Mouse (Mus musculus) layer of hippocampus, adult 9-11 months (tissue): ENCODE measurements at regions not wholly inside any gene's neighbourhood (a gene's known extent, or its start where the extent isn't known, plus 50 kb on each side); places are given as distances from the start of the nearest gene placed in this dataset.

Experiments
- DNase-seq: peaks from one replicate; pipeline ENCODE4 v3.0.0; 2022

DNA sequence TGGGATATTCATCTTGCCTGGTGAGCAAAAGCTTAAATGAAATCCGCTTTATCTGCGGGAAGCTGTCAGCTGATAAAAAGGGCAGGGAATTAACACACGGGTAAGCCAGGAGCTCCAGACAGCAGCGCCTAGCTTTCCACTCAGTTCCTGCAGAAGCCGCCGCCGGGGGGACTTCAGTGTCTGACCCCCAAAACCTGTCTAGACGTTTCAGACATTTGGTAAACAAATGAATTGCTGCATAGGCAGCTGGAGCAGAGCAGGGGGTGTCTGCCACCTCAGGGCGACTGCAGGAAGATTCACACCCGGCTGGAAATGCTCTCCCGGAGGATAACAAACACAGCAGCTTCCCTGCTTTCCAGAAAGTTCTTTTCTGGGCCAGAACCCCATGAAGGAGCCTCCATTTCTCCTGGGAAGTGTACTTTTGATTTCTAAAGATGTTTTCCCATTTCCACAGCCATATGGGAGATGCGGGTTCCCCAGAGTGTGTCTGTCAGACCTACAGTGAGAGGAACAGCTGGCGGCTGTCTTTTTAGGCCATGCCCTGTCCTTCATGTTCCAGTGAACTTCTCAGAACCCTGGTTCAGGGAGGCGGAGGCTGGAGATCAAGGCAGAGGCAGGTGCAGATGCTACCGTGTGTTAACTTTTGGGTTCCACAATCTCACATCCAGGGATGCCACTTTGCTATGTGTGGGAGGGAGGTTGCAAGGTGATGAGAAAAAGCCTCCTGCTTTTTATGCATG is 58.7 kb upstream of the Pmepa1 start:
- no peak for DNase-seq

DNA sequence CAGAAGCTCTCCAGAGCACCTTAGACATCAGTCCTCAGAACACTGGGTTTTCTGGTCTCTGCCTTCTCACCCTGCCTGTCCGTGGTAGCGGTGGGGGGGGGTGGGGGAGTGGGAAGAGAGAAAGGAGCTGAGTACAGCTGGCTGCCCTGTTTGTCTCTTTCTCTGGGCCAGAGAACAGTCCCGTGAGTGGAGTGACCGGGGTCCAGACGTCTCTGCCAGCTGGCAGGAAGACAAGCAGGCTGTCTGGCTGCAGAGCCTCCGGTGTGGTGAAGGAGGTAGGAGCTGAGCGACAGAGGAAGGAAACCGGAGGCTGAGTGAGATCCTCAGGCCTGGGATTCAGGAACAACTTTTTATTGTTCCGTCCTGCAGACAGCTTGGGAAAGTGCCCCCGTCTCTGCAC is 59.5 kb upstream of the Pmepa1 start:
- peak; percentile 90 for DNase-seq

DNA sequence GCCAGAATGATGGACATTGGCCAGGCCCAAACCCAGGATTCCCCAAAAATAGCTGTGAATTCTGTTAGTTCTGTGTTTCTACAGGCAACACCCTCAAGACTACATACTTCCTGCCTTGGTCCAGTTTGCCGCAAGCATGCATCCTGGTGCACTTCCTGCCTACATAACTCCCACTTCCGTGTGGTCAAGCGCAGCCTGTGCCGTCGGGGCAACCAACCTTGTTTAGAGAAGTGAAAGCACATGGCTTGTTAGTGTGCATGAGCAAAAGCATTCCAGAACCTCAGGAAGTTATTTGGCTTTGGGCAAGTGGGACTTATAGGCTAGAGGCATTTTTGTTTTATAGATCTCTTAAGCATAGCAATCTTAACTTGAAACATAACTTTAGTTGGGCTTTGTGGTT is 61.3 kb upstream of the Pmepa1 start:
- DNase-seq, result peak; percentile 87

DNA sequence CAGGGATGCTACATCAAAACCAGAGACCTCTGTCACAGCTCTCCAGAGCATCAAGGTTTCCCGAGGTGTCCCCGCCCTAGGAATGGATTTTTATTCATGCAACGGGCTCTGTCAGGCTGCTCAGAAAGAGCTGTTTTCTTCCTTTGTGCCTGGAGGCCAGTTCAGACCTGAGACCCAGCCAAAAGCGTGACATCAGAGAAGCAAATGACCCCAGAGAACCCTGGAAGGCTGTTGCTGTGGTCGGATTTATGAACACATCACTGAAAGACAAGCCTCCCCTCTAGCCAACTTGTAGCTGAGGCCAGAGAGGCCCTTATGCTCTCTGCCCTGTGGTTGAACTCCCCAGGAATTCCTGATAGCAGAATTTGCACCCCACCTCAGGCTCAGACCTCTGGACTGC is 62.3 kb upstream of the Pmepa1 start:
- no peak for DNase-seq

DNA sequence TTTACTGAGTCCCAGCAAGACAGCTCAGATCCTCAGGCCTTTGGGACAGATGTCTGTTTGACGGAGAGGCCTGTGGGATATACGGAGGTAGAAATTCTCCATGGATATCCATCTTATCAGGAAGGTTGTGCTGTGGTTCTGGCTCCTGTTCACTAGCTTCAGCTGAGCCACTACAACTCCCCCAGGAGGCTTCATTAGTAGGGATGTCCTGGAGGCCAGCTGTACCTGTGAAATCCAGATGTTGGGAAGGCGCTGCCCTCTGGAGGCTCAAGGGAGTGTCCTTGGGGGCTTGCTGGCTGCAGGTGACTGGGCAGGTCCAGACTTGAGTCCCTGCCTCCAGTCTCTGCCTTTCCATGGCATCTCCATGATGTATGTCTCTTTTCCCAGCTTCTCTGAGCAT is 62.9 kb upstream of the Pmepa1 start:
- no peak for DNase-seq

DNA sequence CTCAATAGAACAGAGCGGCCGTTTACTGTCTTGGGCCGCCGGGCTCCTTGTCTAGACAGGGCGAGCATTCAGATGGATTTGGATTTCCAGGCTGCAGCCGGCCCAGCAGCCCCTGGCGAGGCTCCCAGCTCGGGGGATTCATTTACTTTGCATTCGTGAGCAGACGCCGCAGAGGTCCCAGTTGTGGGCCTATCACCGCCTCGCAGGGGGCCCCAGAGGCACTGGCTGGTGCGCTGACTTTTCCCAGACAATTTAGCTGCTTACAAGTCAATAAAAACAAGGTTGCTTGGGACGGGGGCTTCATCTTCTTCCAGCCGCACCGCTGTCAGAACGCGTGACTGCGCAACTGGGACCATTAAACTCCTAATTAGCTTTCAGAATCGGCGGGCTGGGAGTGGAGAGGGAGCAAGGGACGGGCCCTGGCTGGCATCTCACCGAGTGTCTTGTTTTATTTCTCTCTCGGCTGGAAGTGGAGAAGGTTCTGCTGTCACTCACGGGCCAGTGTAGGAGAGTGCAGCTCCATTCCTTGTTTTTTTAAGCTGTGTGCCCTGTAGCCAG is 63.8 kb upstream of the Pmepa1 start:
- DNase-seq, result no peak

DNA sequence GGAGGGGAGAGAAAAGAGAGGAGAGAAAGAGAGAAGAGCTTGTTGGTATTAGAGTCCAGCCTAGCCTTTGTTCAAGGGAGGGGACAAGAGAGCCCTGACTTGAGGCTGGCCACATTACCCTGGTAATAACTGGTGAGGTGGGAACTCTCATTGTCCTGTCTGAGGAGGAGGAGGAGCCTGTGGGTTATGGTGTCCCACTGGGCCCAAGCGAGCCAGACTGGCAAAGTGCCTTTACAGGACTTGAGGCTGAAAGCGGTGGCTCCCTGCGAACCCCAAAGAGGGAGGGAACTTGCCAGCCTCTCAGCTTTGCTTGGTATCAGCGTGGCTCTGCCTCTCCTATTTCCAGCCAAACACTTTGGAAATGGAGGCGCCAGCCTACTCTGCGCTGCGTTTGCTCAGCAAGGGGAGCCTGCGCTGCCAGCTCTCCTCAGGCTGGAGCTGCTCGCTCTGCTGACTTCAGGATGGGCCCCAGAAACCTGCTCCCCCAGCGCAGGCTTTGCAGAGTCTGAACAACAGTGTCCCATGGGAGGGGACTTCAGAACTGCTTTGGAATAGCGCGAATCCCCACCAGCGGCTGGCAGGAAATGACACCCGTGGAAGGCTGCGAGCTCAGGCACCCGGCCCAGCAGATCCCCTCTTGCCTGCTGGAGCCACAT is 66.4 kb upstream of the Pmepa1 start:
- no peak for DNase-seq

DNA sequence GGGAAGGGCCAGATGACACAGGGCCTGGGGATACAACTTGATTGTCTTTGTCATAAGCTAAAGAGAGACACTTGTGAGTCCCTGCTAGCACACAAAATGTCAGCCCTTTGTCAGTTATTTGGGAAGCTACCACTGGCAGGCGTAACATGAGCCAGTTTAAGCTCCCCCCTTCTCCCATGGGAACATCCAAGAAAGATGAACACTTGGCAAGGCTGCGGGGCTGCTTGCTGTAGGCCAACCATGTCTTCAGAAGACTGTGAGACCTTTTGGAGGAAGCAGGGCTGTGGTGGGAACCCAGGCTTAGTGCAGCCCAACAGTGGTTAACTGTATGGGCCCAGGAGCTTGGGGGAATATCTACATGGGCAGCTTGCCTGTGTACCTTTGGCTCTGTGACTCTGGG is 67.3 kb upstream of the Pmepa1 start:
- no peak for DNase-seq

DNA sequence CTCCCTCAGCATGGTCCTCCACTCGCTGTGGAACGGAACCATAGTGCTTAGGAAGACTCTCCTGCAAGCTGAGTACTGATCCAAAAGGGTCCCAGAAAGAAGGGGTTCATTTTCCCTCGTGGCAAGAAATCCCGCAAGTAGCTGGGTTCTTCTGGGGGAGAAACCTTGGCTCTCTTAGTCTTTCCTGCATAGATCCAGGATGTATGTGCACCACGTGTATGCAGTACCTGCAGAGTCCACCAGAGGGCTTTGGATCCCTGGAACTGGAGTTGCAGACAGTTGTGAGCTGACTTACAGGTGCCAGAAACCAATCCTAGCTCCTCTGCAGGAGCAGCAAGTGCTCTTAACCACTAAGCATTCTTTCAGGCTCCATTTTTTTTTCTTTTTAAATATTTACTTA is 67.9 kb upstream of the Pmepa1 start:
- DNase-seq, result no peak

DNA sequence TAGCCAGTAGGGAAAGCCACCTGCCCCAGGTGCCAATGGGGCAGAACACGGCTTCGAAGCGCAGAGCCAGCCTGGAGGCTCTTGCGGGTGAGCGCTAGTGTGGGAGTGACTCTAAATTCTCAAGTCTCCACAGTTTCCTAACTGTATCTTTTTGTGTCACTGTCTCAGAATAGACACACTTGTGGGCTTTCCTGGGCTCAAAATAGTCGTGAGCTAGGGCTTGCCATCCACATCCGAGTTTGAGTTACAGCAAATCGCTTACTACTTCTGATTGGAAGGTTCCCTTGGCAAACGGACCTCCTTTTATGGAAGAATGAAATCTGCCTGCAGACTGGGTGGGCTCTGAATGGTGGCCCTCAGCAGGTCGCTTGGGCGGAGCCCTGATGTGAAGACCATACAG is 71.0 kb upstream of the Pmepa1 start:
- no peak for DNase-seq

DNA sequence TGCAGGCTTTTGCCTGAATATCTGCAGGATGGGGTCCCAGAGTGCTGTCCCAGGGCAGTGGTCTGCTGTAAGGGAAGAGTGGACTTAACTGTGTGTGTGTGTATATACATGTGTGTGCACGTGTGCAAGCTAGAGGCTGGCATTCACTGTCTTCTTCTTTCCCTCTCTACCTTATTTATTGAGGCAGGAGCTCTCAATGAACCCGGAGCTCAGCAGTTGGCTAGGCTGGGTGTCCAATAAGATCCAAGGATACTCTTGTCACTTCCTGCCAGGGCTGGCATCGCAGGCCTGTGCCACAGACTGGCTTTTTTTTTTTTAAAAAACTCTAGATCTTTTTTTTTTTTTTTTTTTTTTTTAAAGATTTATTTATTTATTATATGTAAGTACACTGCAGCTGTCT is 72.4 kb upstream of the Pmepa1 start:
- DNase-seq, result no peak

DNA sequence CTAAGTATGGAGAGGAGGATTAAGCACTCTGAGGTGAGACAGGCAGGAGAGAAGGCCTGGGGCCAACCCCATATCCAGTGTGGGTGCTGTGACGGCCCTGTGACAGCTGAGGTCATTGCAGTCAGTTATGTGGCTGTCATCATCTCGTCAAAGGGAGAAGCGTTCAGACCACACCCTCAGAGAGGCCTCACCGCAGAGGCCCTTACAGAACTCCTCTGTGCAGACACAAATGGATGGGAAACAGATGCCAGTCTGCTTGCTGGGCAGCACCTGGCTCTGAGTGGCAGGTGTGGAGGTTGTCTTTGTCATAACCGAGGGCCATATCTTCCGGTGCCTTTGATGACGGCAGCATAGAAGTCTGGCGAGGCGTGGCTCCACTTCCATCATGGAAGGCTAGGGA is 73.2 kb upstream of the Pmepa1 start:
- DNase-seq, result no peak

DNA sequence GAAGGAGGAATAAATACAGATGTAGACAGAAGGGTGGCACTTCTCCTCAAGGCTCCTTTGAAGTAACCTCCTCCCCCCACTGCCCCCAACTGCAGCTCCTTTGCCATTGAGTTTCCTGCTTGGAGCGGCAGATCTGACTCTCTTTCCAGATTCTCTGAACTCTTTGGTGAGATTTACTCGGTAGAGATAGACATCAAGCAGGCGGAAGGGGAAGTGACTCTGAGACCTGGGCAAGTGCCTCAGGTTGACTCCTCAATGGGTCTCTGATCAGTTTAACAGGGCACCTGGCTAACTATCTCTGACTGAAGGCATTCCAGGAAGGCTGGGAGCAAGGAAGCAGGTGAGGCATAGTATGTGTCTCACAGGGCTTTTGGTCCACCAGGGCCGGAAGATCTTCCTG is 73.6 kb upstream of the Pmepa1 start:
- no peak for DNase-seq

DNA sequence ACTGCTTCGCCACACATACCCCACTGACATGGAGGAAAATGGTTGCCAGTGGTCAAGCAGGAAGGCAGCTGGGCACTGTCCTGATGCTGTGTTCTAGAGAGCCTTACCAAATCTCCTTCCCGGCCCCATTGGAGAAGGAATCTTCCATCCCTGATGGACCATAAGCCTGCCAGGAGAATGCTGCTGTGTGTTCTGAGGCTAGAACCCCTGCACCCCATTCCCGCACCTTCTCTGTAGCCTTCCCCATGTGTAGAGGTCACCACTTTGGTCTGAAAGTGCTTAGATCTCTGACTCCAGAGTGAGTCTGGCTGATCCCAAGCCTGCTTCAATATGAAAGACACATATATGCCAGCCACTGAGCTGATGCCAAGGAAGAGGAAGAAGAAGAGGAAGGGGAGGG is 74.1 kb upstream of the Pmepa1 start:
- DNase-seq, result no peak

DNA sequence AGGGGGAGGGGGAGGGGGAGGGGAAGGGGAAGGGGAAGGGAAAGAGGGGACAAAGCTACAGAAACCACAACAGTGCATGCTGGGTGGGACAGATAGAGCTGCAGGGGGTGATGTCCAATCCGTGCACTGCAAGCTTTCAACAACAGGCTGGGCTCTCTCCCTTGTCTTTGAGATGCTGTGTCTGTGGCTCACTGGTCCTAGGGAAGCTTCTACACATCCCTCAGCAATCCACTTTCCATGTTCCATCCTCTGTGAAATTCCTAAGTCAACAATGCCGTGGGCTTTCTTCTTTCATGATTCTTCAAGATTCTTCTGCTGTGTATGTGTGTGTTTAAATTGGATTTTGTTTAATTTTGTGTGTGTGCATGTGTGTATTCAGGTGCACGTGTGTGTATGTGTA is 74.5 kb upstream of the Pmepa1 start:
- no peak for DNase-seq

DNA sequence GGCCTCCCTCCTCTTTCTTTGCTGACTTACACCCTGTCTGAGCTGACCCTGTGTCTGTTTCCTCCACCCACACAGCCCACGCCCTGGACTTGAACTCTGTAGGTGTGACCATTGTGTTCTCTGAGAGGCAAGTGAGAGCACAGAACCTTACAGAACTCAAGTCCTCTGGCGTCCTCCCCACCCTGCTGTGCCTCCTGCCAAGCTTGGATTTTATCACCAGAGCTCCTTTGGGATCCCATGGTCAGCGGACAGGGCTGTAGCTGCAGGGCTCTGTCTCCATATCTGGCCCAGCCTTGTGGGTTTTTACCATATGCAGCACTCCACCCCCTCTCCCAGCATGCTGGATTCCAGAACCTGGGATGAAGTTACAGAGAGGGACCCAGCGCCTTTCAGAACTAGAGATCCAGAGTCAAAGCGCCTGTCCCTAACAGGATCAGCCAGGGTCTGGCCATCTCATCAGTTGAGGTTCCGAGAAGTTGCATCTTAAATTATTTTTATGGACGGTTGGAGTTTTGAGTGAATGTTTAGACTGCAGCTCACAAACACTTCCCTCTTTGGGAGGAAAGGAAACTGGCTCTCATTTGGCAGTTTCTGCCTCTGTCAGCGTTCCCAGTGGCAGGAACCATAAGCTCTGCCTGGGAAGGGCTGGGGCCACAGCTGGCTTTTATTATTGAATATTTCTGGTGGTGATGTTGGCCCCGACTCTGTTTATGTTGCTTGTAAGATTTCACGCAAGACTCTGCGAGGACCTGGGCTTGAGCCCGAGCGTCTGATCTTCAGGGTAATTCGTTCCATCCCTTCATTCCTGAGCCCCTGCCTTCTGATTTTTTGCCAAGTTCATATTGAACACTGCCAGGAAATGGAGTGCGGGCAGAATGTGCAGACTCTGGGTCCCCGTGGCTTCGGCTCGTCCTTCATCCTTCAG is 75.8 kb upstream of the Pmepa1 start:
- no peak for DNase-seq

DNA sequence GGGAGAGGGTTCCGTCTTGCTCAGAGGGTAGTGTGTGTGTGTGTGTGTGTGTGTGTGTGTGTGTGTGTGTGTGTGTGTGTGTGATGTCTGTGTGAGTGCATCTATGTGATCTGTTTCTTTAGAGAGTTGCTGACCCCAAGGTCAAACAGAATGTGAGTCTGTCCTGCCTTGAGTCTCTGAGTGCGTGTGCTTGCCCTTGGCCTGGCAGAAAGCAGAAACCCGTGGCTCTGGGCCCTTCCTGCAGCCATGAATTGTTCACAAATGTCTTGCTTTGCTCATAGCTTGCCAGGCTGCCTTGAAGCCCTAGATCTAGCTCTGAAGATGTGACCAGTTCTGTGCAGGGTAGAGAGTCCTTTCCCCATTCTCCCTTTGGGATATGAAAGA is 76.4 kb upstream of the Pmepa1 start:
- DNase-seq, result no peak

DNA sequence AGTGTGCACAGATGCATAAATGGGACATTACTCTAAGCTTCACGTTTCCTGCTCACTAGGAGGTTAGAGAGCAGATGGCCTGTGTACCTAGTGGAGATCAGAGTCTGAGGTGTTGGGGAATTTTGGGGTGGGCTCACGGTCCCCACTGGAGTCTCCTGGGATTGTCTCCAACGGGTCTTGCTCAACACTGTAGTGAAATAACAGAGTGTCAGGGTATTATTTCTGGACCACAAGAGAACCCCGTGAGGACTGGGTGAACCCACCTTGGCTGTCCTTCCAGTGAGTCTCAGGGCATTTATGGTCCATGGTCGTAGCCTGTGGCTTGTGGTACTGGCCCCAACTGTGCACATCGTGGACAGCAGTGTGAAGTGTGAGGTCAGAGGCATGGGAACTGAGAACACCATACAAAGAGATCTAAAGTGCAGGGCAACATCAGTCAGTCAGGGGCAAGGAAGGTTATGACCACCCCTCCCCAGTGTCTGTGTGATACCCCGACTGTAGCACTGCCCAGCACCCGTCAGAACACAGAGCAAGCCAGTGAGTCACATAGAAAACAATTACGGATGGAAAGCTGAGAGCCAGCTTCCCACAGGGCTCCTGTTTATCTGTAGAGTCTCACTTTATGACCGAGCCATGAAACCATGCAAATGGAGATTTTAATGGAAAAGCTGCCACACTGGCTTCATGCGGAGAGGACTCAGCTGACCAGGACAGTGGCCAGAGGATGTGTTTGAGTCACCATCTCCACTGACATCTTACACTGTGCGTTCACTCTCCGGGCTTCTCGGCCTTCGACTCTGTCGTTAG is 77.3 kb upstream of the Pmepa1 start:
- DNase-seq, result peak; percentile 61

DNA sequence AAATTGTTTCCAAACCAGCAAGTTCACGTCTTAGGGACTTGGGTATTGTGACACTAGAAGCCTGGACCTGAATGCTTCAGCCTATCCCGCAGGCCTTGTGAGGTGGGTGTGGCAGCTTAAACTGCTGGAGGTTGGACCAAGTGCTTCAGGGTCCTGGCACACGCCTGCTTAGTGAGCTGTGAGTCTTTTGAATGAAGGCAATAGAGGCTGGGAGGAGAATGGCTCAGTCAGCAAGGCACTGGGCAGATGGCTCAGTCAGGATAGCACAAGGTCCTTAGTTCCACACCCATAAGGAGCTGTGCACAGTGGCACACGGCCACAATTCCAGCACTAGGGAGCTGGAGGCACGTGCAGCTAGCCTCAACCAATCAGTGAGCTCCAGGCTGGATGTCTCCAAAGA is 80.5 kb upstream of the Pmepa1 start:
- no peak for DNase-seq

DNA sequence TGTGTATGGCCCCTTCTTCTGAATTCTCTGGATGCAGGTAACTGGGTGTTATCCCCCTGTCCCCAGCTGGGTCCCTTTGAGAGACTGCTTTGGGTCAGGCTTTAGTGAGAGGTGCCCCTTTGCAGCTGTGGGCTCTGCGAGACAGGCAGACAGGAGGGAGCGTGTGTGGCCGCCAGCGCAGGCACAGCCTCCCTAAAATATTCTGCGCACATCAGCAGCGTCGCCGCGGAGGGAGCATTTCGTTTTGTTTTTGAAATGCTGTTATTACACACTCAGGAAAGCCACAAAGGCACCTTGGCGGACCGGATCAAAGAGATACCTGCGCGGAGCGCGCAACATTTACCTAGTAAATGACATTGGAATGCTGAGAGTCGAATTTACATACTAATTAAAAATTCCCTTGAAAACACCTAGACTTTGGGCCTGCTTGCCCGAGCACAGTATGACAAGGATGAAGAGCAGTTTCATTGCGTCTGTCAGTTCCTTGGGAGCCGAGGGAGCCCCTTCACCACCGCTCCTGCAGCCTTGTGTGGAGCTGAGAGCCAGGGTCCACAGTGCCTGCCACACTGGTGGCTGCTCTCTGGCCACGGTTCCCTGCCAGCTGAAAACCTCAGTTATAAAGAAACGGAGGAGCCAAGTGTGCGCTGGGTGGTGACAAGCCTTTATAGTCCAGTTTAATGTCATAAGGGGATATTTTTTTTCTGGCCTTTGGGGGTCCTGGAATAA is 89.3 kb upstream of the Pmepa1 start:
- DNase-seq, result no peak

DNA sequence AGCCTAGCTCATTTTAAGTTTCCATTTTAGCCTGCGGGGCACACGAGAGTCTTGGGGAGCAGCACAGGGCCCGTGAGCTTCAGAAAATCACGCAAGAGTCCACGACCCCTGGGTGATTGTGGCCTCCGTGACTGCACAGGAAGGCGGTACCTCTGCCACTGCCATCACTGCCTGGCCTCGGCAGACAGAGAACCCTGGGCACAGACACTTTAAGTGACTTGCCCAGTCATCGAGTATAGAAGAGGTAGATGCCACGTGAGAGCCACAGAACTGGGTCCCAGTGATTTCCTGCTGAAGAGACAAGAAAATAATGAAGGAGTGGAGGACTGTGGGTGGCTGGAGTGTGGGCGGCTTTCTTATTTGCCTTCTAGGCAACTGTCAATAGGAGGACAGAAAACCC is 90.4 kb upstream of the Pmepa1 start:
- no peak for DNase-seq

DNA sequence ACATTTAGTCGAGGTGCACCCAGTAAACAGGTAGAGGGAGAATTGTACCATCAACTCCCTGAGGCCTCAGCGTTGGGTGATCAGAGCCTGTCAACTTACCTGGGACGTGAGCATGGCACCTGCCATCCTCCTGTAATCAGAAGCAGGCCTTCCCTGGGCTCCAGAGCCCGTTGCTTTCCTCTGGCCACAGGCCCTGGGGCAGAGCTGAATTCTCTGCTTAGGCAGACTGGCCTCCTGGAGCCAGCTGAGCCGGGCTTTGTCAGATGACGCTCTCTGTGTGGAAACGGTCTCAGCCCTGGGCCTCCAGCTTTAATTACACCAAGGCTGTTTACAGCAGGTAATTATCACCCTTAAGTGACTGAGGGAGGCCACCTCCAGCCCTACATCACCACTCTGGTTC is 92.6 kb upstream of the Pmepa1 start:
- DNase-seq, result no peak
